Mouse (Mus musculus) stomach, embryonic 14.5 days (tissue): ENCODE measurements around the gene Dlgap3. TPM values are rescaled to one million over a fixed set of nuclear protein-coding genes. Genes with fewer than 3 reads are reported as not detected.

Source experiments
- ATAC-seq: fragments of 200-750 bp; cut with Nextera tagmentation; 2 replicates; pipeline ENCODE4 v1.8.0; 2017; ENCODE audit warnings: low read depth, moderate TSS enrichment; ENCODE audit not compliant: insufficient number of reproducible peaks, insufficient read depth, low FRiP score
- H3K27ac ChIP-seq: fragments of 300-500 bp; sonication (generic); 2 replicates; pipeline ENCODE4 v1.5.1; 2014; ENCODE audit warnings: mild to moderate bottlenecking, low read length, moderate library complexity, mixed read lengths
- H3K27me3 ChIP-seq: fragments of 300-500 bp; sonication (generic); 2 replicates; pipeline ENCODE4 v1.6.1; 2014; ENCODE audit warnings: low read length, control low read depth, mixed read lengths; ENCODE audit not compliant: control insufficient read depth, insufficient read depth
- H3K36me3 ChIP-seq: fragments of 300-500 bp; sonication (generic); 2 replicates; pipeline ENCODE4 v1.6.1; 2014; ENCODE audit warnings: mild to moderate bottlenecking, control low read depth, low read length, moderate library complexity, mixed read lengths; ENCODE audit not compliant: control insufficient read depth, insufficient read depth
- H3K4me1 ChIP-seq: fragments of 300-500 bp; sonication (generic); 2 replicates; pipeline ENCODE4 v1.6.1; 2014; ENCODE audit warnings: low read length, control low read depth, mixed read lengths; ENCODE audit not compliant: control insufficient read depth, insufficient read depth
- H3K4me2 ChIP-seq: fragments of 300-500 bp; sonication (generic); replicated peaks from 2 replicates; pipeline ENCODE4 v1.6.1; 2014; ENCODE audit warnings: low read depth, low read length, control low read depth
- H3K4me3 ChIP-seq: fragments of 300-500 bp; sonication (generic); 2 replicates; pipeline ENCODE4 v1.5.1; 2014; ENCODE audit warnings: low read depth, low read length, control low read depth
- H3K9ac ChIP-seq: fragments of 300-500 bp; sonication (generic); replicated peaks from 2 replicates; pipeline ENCODE4 v1.6.1; 2014; ENCODE audit warnings: low read depth, mild to moderate bottlenecking, control low read depth, low read length, moderate library complexity, mixed read lengths
- H3K9me3 ChIP-seq: fragments of 300-500 bp; sonication (generic); 2 replicates; pipeline ENCODE4 v1.6.1; 2016; ENCODE audit warnings: low read depth, low read length, control low read depth; ENCODE audit not compliant: control insufficient read depth
- WGBS: fragments of 180-500 bp; shearing (Covaris S2); extraction: QIAGEN DNeasy Blood & Tissue Kit; methylation state at CpG from one replicate; pipeline ENCODE4 v1.1.7; 2014; 5-methylcytosine and 5-hydroxymethylcytosine counted together
- polyA plus RNA-seq: library from polyadenylated mRNA; unstranded; fragments of >200 nt; fragmentation: Nextera tagmentation; extraction: Ambion mirVana; gene quantifications from 2 replicates; pipeline ENCODE4 v1.2.1, GENCODE M21; 2014

Dlgap3 gene
- polyA plus RNA-seq, 1 experiment from 2014 or later: 1.5 TPM

DNA sequence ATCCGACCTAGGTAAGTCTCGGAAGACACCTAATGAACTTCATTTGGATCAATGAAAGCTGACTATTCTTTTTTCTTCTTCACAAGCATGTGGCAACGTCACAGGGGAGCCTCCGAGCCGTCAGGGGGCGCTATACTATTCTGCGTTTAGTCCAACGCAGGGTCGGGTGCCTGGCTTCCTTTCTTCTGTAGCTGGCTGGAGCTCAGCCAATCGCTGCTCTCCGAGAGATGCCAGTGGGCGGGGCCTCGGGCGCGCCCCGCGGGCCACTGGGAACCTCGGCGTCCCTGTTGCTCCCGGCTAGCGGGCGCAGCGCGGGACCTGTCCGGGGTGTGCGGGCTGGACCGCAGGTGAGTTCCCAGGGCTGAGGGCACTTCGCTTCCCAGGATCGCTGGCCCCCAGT, 74.5 kb downstream of the Dlgap3 start, which contains the start of gene Smim12:
TSS of gene Smim12 (plus strand) at position 233 of the 400 bp plus-strand sequence.
- Histone ChIP-seq H3K4me2 (peak within 1 kb of the TSS; percentile 69), H3K27ac (no peak within 1 kb of the TSS)
- under 1% methylated on average over 29 of the region's 29 CpGs for WGBS

DNA sequence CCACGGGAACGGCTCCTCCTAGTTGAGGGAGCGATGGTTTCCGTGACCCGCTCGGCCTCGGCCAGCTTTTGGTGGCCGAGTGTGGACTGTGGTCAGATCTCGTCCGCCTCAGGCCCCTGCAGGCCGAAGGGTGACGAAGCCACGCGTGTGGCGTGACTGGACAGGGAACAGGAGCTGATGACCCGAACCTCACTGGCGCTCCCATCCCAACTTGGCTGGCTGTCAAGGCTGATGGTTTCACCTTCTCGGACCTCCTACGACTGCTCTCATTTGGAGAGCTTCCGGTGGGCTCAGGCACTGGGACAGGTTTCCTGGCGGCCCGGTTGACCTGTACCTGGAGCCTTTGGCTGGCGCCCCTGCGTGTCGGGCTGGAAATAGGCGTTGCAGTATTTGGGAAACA, 74.9 kb downstream of the Dlgap3 start:
- H3K4me2 ChIP-seq: peak overlapping the region; percentile 69
- H3K9ac ChIP-seq: peak overlapping the region; percentile 86
- H3K4me1 ChIP-seq: peaks cover 6% of the 10 kb centered on the region; the same call in 1 of the 2 replicates
- no peak overlapping the region for H3K27ac ChIP-seq
- WGBS: under 1% methylated on average over 26 of the region's 26 CpGs
- H3K36me3 ChIP-seq: peaks cover 6% of the 10 kb centered on the region; the same call in 1 of the 2 replicates
- H3K9me3 ChIP-seq: no peaks in the 10 kb centered on the region
- ATAC-seq: peak; percentile 25; the same call in 1 of the 2 replicates
- no peaks in the 10 kb centered on the region for H3K27me3 ChIP-seq
- H3K4me3 ChIP-seq: peak overlapping the region; percentile 76

More for the DNA sequence above, 74.5 kb downstream of the Dlgap3 start, which contains the start of gene Smim12:
- Histone ChIP-seq H3K36me3 (peaks cover 4% of the 10 kb centered on the region; the same call in 1 of the 2 replicates), H3K27me3 (no peaks in the 10 kb centered on the region), H3K4me1 (peaks cover 6% of the 10 kb centered on the region; the same call in 1 of the 2 replicates), H3K9me3 (no peaks in the 10 kb centered on the region), H3K4me3 (peak within 1 kb of the TSS; percentile 76), H3K9ac (peak within 1 kb of the TSS; percentile 86)
- ATAC-seq: peak; percentile 96

DNA sequence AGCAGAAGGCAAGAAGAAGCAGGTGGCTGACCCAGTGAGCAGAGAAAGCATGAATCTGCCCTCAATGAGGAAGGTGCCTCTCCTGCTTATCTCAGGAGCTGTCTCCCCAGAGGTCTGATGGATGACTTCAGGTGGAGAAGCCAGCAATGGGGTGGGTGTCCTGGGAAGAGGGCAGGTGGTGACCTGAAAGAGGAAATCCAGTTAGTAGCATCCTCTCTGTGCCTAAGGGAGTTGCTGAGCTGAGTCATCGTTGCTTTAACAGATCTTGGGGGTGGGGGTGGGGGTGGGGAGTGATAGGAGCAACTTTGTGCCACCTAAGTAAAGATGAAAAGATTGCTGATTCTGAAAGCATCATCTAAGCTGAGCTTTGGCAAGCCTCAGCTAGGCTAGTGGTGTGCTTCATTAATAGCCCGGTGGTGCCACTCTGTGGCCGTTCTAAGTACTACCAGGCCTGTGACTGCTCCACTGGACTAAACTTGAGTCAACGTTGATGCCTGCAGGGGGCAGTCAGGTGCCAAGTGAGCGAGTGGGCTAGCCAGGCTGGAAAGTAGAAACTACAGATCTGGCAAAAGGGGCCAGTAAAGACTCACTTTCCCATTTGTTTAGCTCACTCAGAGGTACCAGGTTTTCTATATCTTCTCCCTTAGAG, 80.8 kb downstream of the Dlgap3 start:
- H3K9ac ChIP-seq: no peak overlapping the region
- no peak overlapping the region for H3K4me3 ChIP-seq
- H3K27me3 ChIP-seq: no peaks in the 10 kb centered on the region
- H3K4me1 ChIP-seq: no peaks in the 10 kb centered on the region
- H3K4me2 ChIP-seq: no peak overlapping the region
- H3K36me3 ChIP-seq: peaks cover 9% of the 10 kb centered on the region; the same call in 1 of the 2 replicates
- H3K27ac ChIP-seq: no peak overlapping the region
- 3% methylated on average over 5 of the region's 5 CpGs for WGBS
- ATAC-seq: peak; percentile 63; the same call in 1 of the 2 replicates
- no peaks in the 10 kb centered on the region for H3K9me3 ChIP-seq

DNA sequence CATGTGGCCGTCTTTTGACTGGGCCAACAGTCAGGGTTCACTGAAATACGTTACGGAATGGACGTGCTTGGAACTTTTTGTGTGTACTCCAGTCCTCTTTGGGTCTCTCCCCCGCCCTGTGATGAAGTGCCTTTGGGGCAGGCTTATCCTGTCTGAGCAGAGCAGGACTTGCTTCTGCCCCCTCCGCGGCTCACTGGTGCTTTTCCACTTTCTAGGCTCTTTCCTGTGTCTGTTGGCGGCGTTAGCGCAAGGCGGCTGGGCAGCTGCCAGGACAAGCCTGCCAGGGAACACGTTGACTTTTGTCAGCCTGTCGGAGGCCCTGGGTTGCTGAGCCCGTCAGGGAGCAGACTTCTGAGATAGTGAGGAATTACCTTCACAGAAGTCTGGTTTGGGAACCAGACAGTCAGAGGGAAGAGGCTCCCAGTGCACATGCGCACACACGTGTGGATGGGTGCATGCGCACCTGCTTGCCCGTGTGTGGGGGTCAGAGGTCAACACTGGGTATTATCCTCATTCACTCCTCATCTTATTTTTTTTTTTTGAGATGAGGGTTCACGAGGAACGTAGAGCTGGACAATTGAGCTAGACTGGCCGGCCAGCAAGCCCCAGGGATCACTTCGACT, 83.1 kb downstream of the Dlgap3 start:
- 51% methylated on average over 22 of the region's 22 CpGs for WGBS
- no peak overlapping the region for H3K27ac ChIP-seq
- no peak overlapping the region for H3K4me3 ChIP-seq
- H3K36me3 ChIP-seq: peaks cover 9% of the 10 kb centered on the region; the same call in 1 of the 2 replicates
- no peaks in the 10 kb centered on the region for H3K4me1 ChIP-seq
- no peaks in the 10 kb centered on the region for H3K9me3 ChIP-seq
- no peak overlapping the region for H3K9ac ChIP-seq
- H3K4me2 ChIP-seq: no peak overlapping the region
- ATAC-seq: no peak
- no peaks in the 10 kb centered on the region for H3K27me3 ChIP-seq

DNA sequence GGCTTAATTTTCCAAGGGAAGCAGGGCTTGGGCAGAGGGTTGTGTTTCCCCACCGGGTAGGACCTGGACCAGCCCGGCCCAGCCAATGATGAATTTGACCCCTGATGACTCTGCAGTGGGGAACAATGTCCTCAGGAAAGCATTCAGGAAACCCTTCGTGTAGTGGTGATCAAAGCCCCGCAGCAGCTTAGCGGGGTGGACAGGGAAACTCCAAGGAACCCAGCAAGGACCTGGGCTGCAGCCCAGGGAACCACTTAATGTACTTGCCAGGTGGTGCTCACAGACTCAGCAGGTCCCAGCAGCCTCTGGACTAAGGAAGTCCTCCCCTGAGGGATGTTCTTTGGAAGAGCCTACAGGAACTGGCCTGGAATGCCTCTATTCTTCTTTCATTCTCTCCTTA, 87.7 kb downstream of the Dlgap3 start:
- H3K9me3 ChIP-seq: no peaks in the 10 kb centered on the region
- no peaks in the 10 kb centered on the region for H3K4me1 ChIP-seq
- H3K27ac ChIP-seq: no peak overlapping the region
- WGBS: 52% methylated on average over 5 of the region's 5 CpGs
- H3K27me3 ChIP-seq: no peaks in the 10 kb centered on the region
- no peak overlapping the region for H3K4me3 ChIP-seq
- ATAC-seq: no peak
- H3K36me3 ChIP-seq: no peaks in the 10 kb centered on the region
- no peak overlapping the region for H3K9ac ChIP-seq
- no peak overlapping the region for H3K4me2 ChIP-seq

DNA sequence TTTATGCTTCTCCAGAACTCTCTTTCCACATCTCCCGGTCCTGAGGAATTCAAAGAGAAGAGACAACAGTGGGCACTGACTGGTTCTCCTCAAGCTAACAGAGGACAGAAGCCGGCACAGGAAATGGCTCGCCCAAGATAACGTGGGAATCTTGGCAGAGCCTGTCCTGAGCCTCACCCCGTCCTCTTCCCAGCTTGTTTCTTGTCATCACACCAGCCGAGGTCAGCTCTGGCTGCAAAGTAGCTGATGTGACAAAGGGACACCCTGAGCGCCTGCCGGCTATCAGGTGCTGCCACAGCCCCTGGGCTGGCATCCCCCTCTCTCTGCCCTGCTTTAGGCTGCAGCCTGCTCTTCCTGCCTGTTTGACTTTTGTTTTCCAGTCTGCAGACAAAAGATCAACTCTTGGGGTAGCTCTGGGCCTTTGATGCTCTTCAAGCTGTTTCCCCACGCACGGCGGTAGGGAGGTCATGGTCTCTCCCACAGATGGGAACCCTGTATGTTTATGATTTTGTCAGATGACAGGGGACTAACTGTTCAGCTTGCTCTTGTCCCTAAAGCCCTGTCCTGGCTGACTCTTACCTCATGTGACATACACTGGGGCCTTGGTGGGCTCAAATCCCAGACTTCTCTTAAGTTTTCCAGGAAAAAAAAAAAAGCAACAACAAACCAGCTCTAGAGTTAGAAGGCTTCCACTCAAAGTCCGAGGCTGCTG, 89.3 kb downstream of the Dlgap3 start:
- H3K4me1 ChIP-seq: no peaks in the 10 kb centered on the region
- no peak overlapping the region for H3K27ac ChIP-seq
- ATAC-seq: no peak
- no peak overlapping the region for H3K9ac ChIP-seq
- no peak overlapping the region for H3K4me3 ChIP-seq
- H3K9me3 ChIP-seq: no peaks in the 10 kb centered on the region
- H3K36me3 ChIP-seq: no peaks in the 10 kb centered on the region
- no peaks in the 10 kb centered on the region for H3K27me3 ChIP-seq
- 44% methylated on average over 12 of the region's 12 CpGs for WGBS
- no peak overlapping the region for H3K4me2 ChIP-seq

DNA sequence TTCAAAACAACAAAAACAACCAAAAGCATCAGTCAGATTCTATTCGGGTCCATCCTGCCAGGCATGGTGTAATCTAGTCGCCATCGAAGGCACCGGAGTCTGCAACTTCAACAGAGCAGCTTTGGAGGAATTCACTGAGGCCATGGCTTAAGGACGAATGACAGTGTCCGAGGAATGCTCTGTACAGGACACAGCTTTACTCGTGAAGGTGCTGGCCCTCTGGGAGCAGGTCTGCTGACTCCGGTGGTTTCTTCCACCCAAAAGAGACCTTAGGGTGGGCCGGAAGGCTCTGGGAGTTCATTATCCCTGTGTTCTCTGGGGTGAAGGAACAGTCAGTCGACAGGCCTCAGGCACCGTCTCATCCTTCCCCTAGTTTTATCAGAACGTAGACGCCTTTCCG, 92.6 kb downstream of the Dlgap3 start:
- no peak overlapping the region for H3K27ac ChIP-seq
- H3K9me3 ChIP-seq: no peaks in the 10 kb centered on the region
- H3K36me3 ChIP-seq: no peaks in the 10 kb centered on the region
- no peaks in the 10 kb centered on the region for H3K4me1 ChIP-seq
- ATAC-seq: no peak
- H3K9ac ChIP-seq: no peak overlapping the region
- H3K4me3 ChIP-seq: no peak overlapping the region
- H3K27me3 ChIP-seq: no peaks in the 10 kb centered on the region
- 88% methylated on average over 14 of the region's 14 CpGs for WGBS
- H3K4me2 ChIP-seq: no peak overlapping the region

DNA sequence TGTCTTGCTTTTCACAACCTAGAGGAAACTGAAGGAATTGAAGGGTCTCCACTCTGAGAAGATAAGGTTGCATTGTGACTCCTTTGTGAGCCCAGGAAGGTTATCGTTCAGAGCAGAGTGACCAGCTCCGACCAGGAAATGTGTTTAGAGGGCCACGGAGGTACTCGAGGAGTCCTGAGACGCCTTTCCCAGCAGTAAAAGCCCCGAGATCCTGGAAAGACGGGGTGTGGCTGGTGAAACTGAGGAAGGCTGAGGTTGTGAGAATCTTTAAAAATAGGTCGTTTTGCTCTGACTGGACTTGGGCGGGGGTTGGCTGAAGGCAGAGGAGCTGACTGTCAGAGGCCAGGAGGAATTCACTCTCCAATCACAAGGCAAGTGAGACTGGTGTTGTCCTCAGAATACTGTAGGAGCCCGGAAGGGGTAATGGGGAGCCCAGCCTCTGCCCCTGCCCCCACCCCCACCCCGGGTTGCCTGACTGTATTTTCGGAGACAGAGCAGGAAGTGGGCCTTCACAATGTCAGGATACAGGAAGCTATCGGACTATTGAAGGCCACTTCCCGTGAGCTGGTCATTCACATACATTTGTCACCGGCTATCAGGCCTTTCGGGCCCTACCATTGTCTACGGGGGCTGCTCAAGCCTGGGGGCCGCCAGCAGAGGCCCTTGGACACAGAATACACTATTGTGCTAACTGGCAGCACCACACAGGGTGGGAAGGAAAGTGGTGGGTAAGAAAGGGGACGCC, 94.6 kb downstream of the Dlgap3 start:
- no peak overlapping the region for H3K4me3 ChIP-seq
- H3K27ac ChIP-seq: no peak overlapping the region
- no peaks in the 10 kb centered on the region for H3K4me1 ChIP-seq
- no peaks in the 10 kb centered on the region for H3K36me3 ChIP-seq
- H3K9me3 ChIP-seq: no peaks in the 10 kb centered on the region
- H3K9ac ChIP-seq: no peak overlapping the region
- 64% methylated on average over 19 of the region's 19 CpGs for WGBS
- H3K4me2 ChIP-seq: no peak overlapping the region
- ATAC-seq: no peak
- no peaks in the 10 kb centered on the region for H3K27me3 ChIP-seq
